Mouse (Mus musculus) cerebellum, postnatal 14 days (tissue): ENCODE measurements at regions not wholly inside any gene's neighbourhood (a gene's known extent, or its start where the extent isn't known, plus 50 kb on each side); places are given as distances from the start of the nearest gene placed in this dataset.
A peak's percentile ranks its signal among the peaks of the same experiment; 100 is the strongest.
"Not testable (repeated sequence)": the region's sequence is repeated elsewhere in the genome, so short reads cannot be mapped to it uniquely, and the experiment has no call there.

Experiments used
- DNase-seq, 2 experiments: peaks; one replicate each; pipeline ENCODE4 v3.0.0; 2021; ENCODE audit warnings: mixed read lengths in 2 of 2

DNA sequence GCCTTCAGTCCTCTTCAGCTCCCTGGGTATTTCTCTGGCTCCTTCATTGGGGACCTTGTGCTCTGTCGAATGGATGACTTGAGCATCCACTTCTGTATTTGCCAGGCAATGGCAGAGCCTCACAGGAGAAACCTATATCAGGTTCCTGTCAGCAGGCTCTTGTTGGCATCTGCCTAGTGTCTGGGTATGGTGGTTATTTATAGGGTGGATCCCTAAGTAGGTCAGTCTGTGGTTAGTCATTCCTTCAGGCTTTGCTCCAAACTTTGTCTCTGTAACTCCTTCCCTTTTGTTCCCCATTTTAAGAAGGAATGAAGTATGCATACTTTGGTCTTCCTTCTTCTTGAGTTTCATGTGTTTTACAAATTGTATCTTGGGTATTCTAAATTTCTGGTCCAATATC lies 522.4 kb upstream of the St8sia4 start:
- DNase-seq, result not testable (repeated sequence)

DNA sequence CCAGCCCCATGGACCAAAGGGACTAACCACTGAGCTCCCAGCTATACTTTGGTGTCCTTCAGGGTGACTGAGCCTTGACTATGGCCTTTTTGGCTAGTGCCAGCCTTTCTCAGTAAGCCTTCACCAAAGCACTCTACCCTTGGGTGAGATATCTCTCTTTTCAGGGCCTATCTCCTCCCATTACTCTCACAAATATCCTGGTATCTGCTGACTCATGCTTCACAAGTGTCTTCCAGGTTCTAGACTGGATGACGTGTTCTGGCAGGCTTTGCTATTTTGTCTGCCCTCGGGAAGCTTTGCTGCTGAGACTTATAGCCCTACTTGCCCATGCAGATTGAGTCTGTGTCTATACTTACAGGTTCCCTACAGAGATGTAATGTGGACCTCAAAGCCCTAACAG lies 499.4 kb upstream of the St8sia4 start:
- DNase-seq, result no peak

DNA sequence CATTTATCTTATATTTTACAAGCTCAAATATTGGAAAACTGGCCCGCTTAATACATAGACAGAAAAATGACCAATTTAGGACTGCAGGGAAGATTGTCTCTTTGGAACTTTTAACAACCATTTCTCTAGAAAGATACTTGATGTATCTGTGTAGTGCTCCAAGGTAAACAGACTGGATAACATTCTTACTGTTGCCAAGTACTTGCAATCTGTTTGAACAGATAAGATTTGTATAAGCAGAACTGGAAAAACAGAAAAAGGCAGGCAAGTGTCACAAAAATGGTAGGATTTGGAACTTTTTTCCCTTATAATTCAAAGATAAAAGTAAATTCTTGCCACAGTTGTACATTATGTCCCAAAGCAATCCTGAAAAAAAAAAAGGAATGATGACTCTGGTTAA lies 488.1 kb upstream of the St8sia4 start:
- no peak for DNase-seq

DNA sequence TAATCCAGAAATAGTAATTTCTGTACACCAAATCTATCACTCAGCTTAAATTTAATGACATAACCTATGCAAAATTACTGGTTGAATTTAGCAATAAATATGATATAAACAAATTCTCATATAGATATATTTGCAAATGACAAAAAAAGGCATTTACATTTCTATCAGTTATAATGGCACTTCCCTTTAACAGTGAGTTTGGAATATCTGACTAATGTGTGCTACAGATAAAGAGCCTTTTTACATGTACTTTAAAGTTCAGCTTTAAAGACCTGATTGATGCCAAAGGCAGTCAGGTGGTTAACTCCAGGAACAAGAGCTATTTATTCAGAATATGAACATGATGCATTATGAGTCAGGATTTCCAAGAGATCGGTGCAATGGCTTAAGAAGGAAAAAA lies 461.2 kb upstream of the St8sia4 start:
- no peak for DNase-seq

DNA sequence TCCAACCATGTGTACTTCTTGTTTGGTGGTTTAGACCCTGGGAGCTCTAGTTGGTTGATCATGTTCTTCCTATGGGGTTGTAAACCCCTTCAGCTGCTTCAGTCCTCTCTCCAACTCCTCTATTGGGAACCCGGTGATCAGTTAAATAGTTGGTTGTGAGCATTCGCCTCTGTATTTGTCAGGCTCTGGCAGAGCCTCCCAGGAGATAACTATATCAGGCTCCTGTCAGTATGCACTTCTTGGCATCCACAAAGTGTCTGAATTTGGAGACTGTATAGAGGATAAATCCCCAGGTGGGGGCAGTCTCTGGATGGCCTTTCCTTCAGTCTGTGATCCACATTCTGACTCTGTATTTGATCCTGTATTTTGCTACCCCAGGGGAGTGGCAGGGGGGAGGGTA lies 440.6 kb upstream of the St8sia4 start:
- no peak for DNase-seq

DNA sequence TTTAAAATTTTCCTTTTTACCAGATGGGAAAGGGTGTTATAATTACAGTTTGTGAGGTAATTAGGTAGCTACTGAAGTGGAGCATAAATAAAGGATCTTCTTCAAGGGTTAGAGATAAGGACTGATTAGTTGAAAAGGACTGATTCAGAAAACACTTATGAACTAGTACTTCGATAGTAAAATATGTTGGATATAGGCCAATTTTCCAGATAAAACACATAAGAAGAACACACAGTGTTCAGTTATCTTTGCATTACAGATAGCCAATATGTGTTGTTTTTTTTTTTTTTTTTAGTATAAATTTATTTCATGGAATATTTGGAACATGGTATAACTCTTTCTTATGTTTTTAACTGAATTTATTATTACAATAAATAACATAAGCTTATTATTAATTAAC lies 438.0 kb upstream of the St8sia4 start:
- no peak for DNase-seq

DNA sequence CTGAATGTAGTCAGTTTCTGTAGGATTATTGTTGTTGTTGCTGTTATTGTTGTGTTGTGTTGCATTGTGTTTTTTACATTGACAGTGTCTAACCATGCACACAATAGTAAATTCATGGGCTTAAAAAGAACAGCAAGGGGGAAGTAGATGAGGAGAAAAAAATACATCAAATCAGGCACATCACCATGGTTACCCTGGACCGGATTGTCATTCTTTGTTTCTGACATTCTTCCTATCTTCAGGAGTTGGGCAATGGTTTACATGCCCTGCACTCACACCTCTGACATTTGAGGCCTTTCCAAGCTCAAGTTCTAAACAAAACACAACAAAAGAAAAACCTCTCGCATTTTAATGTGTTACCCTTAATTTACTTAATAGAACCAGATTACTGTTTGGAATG lies 416.2 kb upstream of the St8sia4 start:
- no peak for DNase-seq

DNA sequence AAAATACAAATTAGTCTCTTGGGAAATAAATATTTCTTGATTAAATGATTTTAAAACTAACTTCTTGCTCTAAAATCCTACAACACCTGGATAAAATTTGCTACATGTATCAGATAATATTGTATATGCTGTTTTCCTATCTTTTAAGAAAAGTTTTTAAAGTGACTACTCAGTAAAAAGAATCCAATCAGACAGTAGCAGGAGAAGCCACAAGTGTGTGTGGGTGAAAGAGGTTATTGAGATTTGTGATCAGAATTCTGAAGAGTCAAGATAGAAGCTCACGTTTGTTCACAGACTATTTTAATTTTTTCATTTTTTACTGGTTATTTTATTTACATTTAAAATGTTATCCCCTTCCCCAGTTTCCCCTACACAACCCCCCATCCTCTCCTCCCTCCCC lies 407.3 kb upstream of the St8sia4 start:
- DNase-seq, result no peak

DNA sequence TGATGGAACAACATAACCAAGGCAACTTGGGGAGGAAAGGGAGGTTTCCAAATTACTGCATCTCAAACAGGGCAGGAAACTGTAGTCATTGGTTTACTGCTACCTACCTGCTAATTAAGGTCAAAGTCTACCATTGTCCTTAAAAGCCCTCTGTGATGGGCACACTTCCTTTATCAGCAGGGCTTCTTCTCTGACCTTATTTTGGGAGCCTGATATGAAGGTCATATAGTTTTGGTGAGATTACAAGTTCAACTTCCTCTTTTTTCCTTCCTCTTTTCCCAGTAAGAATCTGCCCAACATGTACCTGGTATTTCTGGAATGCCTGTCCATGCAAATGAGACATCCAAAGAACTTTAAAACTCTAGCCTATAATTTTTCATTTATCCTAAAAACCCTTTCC lies 394.0 kb upstream of the St8sia4 start:
- no peak for DNase-seq

DNA sequence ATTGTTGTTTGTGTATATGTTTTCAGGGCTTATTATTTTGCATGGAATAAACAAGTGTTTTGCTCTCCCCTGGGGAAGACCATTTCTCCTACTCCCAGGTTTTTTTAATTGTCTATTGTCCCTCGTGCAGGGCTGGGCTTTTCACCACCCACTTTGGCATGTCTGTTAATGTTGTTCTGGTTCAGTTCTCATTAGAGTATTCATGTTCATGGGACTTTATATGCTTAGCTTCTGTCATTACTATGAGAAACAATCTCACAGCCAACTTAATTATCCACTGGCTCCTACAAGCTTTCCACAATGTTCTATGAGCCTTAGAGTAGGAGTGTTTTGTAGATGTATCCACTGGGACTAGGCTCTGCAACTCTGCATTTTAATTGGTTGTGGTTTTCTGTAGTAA lies 381.9 kb upstream of the St8sia4 start:
- DNase-seq, result no peak

DNA sequence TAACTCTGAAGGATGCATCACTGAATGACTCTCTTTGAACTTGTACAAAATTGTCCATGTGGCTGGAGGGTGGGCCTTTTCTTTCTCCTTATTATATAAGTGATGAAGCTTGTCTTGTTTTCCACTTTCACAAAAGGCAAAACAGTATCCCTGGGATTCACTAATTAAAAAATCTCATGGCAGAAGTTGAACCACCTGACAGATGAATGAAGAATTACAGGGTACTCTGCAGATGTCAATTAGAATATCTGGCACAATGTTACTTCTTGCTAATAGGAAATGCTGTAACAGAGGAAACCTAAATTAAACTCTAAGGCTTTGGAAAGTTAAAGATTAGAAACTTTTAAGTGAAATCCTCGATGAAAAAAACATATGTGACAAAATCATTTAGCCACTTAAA lies 379.2 kb upstream of the St8sia4 start:
- DNase-seq, result no peak

DNA sequence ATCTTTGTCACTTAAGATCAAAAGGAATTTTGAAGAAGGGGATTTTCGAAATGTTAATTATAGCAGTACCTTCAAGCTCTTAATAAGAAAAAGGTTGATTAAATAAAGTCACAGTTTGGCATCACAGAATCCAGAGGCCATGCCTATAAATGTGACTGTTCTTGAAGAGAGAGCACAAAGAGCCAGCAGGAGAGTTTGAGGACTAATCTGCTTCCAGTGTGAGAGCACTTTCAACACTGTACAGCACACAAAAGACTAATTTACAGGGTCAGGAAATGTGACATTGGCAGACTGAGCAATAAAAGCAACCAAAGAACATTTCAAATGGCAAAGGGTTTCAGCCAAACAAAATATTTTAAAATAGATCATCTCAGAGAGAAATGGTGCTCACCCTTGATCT lies 352.1 kb upstream of the St8sia4 start:
- DNase-seq, result no peak

DNA sequence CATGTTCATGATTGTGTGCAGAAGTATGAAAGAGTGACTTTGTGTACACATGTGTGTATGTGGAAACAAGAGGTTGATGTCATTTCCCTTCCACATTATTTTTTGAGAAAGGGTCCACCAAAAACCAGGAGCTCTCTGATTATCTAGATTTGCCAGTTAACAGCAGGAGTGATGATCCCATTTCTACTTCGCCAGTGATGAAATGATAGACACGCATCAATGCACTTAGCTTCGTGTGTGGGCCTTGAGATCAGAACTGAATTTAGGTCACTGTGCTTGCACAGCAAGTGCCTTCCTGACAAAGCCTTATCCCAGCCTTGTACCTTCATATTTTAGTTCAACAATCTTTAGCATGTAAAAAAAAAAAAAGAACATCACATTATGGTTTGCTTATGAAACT lies 342.1 kb upstream of the St8sia4 start:
- DNase-seq, result peak; percentile 34 to 68

DNA sequence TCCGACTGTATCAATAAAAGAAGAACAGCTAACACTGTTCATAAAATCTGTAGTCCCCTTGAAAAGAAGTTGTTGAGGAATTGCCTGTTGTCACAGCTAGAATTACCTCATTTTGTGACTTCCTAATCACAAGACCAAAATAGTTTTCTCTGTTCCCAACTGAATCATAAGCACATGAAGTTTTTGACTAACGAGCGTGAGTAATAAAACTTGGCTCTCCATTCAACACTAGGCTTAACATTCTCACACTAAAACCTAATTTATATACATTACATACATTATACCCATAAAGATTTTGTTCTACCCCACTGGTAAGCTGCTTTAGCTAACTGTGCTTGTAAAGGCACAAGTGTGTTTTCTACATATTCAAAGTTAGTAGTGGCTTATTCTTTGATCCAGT lies 335.7 kb upstream of the St8sia4 start:
- no peak for DNase-seq

DNA sequence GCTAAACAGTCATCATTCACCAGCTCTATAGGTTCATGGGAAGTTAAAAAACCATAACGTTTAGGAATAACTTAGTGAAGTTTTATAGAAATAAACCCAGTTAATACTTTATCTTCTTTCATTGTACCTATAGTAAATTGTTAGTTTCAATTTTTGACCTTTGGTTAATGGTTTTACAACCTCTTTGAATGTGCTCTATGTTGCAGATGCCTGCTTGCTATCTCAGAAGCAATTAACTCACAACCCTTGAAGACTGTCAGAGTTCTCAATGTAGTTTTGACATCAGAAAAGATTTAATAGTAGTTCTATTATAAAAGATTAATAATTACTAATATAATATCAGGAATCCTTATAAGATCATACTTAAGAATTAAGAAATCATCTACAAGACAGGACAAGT lies 294.8 kb upstream of the St8sia4 start:
- no peak for DNase-seq
